Mouse (Mus musculus): ENCODE results near the gene C4bp.

- TF ChIP-seq CTCF (IDR thresholded peaks at IDR 0.05; ENCODE audit: borderline replicate concordance, extremely low read depth, insufficient read depth, insufficient read length) (no peak), POLR2A (IDR thresholded peaks at IDR 0.05; ENCODE audit: borderline replicate concordance, extremely low read depth, insufficient read depth, insufficient read length, poor library complexity, severe bottlenecking) (no peak)
Measured at GRCm38 (mm10) chr1:130703613-130704012, 42.2 kb upstream of the C4bp start.

All from brain, embryonic 14.5 days (tissue).